Mouse (Mus musculus): ENCODE measurements around the gene Adam19. TPM values are rescaled to one million over a fixed set of nuclear protein-coding genes. Genes with fewer than 3 reads are reported as not detected.

Adam19 gene
- 6.7 TPM for polyA plus RNA-seq (2014; fragmentation: Illumina TruSeq; extraction: RNeasy Lipid Tissue Mini Kit (QIAGEN cat#74804); ENCODE audit: low replicate concordance)

GRCm38 (mm10) chr11:46055896-46056769 is at the start of gene Adam19:
Gene Adam19 (plus strand): TSS chr11:46055992.

DNA sequence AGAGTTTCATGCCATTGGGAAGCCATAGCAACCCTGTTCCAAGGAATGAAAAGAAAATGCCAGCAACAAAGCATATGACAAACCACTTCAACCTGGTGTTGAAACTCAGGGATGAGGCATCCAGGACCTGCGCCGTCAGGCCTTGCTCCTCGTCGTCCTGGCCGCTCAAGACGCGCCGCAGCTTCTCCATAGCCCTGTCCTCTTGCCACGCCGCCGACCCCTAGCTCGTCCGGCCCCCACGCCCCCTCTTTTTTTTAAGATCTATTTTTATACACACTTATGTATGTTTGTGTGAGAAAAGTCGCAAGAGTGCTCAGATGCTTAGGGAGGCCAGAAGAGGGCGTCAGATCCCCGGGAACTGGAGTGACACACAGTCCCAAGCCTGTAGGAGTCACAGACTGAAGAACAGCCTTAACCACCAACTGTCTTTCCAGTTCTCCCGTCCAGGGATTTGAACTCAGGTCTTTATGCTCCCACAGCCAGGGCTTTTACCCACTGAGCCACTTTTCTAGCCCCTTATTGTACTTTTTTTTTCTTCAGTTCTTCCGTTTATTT is 3.6 kb upstream of the Adam19 start, which contains the start of gene Gm12166:
TSS of gene Gm12166 (minus strand) at position 217 of the 555 bp plus-strand sequence.

DNA sequence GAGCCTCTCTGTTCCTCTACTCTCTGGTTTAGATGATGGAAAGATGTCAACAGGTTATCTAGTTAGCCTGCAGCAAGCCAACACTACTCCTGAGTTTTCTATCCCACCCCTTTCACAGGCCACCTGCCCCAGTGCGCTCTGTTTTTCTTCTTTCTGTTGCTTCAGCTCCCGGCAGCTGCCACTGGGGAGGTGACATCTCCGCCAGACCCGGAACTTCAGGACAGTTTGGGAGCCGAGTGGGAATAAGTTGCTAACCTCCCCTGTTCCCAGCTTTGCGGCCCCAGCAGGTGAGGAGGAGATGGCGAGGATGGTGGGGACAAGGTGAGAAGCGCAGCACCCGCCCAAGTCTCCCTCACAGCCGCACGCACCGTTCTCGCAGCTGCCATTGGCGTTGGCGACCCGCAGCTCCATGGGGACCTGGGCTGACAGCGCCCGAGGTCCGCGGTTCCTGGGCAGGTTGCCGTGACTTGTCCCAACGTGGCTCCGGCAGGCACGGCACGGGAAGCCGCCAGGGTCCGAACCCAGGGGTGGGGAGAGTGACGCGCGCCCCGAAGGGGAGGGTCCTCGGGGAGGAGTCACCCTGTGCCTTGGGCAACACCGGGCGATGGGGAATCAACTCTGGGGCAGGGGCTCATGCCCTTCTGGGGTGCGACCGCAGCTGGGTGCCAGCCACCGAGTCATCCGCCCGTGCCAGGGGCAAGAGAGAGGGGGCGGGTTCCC is 110.2 kb downstream of the Adam19 start, which contains the start of gene Nipal4:
TSS of gene Nipal4 (minus strand) at position 643 of the 720 bp plus-strand sequence.

Other genes with a start within 250 kb of the Adam19 start
- 180 TPM for gene Clint1, start 203.9 kb upstream of the Adam19 start, polyA plus RNA-seq (2014; fragmentation: Illumina TruSeq; extraction: RNeasy Lipid Tissue Mini Kit (QIAGEN cat#74804); ENCODE audit: low replicate concordance)
- 1.4 TPM for gene Lsm11, start 111.1 kb upstream of the Adam19 start, polyA plus RNA-seq (2014; fragmentation: Illumina TruSeq; extraction: RNeasy Lipid Tissue Mini Kit (QIAGEN cat#74804); ENCODE audit: low replicate concordance)
- 3.7 TPM for gene Thg1l, start 100.5 kb upstream of the Adam19 start, polyA plus RNA-seq (2014; fragmentation: Illumina TruSeq; extraction: RNeasy Lipid Tissue Mini Kit (QIAGEN cat#74804); ENCODE audit: low replicate concordance)
- not detected for gene Sox30, start 75.7 kb upstream of the Adam19 start, polyA plus RNA-seq (2014; fragmentation: Illumina TruSeq; extraction: RNeasy Lipid Tissue Mini Kit (QIAGEN cat#74804); ENCODE audit: low replicate concordance)
- gene Gm12166, start 3.7 kb upstream of the Adam19 start, polyA plus RNA-seq (2014; fragmentation: Illumina TruSeq; extraction: RNeasy Lipid Tissue Mini Kit (QIAGEN cat#74804); ENCODE audit: low replicate concordance), result 1.4 TPM
- 0.19 TPM for gene Nipal4, start 110.5 kb downstream of the Adam19 start, polyA plus RNA-seq (2014; fragmentation: Illumina TruSeq; extraction: RNeasy Lipid Tissue Mini Kit (QIAGEN cat#74804); ENCODE audit: low replicate concordance)
- not detected for gene Fndc9, start 179.5 kb downstream of the Adam19 start, polyA plus RNA-seq (2014; fragmentation: Illumina TruSeq; extraction: RNeasy Lipid Tissue Mini Kit (QIAGEN cat#74804); ENCODE audit: low replicate concordance)